Mouse (Mus musculus): ENCODE results near the gene Mgat4b. TPM values are rescaled to one million over a fixed set of nuclear protein-coding genes. Genes with fewer than 3 reads are reported as not detected.
A peak's percentile ranks its signal among the peaks of the same experiment; 100 is the strongest.

Mgat4b gene
- total RNA-seq, 2 experiments from 2014 or later, result 35.7 to 35.8 TPM

DNA sequence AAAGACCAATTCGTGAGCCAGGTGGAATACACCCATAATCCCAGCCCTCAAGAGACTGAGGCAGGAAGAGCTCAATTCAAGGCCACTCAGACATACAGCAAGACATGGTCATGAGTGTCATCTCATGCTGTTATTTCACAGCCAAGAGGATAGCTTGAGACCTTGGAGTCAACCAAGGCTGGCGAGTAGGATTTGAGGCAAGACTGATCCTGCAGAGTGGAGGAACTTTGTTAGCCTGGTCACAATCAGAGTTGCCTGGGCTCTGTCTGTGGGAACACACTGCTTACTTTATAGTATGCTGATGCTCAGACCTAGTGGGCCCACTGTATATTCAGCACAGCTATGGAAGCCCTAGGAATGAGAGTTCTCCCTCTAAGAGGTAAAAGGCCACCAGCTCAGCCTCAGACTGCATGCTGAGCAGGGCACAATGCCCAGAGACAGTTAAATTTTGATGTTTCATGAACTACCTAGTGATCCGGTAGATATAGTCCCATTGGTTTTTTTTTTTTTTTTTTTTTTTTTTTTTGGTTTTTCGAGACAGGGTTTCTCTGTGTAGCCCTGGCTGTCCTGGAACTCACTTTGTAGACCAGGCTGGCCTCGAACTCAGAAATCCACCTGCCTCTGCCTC lies 12.4 kb upstream of the Mgat4b start:
- intact Hi-C loops (cut with DNase I), result no loop called here
- no peak for DNase-seq

DNA sequence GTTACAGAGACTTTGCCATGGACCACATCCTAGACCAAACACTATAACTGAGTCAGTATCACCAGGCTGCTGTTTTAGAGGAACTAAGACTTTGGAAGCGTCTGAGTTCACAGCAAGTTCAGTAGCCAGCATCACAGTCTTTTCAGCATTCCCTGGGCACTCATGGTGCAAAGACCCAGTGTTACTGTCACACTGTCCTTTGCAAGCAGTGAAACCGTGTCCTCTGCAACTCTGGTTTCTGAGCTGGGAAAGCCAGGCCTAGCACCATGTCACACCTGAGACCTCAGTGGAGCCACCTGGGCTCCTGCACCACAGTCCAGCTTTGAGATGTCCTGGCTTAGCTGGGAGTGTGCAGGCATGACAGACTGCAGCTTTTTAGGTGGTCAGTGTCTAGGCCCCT lies 11.8 kb upstream of the Mgat4b start:
- intact Hi-C loops (cut with DNase I), result no loop called here
- DNase-seq, result no peak

DNA sequence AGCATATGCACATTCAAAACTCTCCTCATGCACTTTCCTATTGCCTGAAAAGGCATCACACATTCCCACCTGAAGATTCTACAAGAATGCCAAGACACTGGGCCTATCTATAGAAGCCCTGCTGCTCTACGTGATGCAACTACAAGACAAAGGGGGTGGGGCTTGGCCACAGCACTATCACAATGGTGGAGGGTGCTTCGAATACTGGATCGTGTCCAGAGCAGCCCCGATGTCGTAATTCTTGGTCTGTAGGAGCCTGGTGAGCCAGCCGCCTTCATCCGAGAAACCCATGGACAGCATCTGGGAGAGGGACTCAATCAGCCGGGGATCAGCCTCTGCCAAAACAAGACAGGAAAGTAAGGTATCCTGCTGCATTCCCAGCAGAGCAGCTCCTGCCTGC lies 10.1 kb upstream of the Mgat4b start:
- DNase-seq, result no peak
- intact Hi-C loops (cut with DNase I), result no loop called here

DNA sequence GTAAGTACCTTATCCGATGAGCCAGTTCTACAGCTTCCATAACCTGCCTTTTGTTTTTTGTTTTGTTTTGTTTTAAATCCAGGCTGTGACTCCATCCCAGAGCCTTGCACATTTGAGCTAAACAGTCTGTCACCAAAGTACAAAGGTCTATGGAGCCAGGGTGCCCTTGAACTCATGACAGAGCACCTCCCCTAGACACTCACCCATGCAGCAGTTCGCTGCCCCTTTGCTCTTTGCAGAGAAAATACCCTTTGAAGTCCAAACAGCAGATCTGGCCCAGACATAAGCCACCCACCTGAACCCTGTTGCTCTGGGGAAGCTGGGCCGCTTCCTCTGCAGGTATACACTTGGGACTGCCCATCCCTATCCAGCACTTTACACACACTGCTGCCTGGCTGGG lies 9.1 kb upstream of the Mgat4b start:
- no peak for DNase-seq
- intact Hi-C loops (cut with DNase I), result no loop called here

DNA sequence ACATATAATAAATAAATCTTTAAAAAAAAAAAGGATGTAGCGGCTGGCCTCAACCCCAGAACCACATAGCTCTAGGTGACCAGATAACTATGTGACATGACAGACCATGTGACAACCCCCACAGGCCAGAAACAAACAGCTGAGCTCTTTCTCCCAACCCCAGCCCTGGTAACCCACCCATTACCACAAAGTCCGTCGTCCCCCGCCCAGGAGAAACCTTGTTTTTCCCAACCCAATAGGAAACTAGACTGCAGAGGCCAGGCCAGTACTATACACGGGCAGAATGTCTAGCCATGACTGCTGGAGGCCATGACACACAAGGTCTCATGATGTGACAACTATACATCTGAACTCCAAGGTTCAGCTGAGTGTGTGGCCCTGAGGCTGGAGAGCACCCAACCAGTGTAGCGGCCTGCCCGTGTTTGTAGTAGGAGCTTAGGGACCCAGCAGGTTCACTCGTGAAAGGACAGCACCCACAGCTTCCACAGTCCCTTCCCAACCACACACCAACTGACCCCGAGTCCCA lies 7.3 kb upstream of the Mgat4b start:
- DNase-seq, result no peak
- intact Hi-C loops (cut with DNase I), result no loop called here

DNA sequence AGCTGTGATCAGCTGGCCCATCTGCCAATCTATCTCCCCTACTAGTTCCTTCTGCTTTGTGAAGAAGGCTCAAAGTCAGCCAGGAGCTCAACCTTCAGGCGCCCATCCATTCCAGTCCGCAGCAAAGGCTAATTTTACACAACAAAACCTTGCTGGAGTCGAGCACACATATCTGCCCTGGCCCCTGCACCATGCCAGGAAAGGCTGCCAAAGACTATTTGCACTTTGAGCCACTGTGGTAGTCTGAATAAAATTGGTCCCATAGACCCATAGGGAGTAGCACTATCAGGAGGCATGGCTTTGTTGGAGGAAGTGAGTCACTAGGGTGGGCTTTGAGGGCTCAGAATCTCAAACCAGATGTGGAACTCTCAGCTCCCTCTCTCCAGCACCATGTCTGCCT lies 5.3 kb upstream of the Mgat4b start:
- intact Hi-C loops (cut with DNase I), result no loop called here
- DNase-seq, result no peak

DNA sequence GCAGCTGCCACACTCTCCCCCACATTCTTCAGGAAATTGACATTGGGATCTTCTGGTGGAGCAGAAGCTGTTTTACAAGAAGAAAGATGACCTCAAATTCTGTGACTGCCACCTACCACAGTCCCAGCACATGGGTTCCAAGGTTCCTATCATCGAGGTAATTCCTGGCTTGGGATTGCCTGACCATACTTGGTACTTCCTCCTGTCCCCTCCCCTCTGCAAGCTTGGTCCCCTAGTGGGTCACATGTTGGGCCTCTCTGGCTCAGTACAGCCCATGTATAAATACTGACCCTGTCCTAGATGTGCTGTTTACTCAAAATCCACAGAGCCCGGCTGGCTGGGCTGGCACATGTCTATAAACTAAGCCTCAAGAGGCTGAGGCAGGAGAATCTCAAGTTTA lies 4.7 kb upstream of the Mgat4b start:
- no peak for DNase-seq
- intact Hi-C loops (cut with DNase I), result no loop called here

DNA sequence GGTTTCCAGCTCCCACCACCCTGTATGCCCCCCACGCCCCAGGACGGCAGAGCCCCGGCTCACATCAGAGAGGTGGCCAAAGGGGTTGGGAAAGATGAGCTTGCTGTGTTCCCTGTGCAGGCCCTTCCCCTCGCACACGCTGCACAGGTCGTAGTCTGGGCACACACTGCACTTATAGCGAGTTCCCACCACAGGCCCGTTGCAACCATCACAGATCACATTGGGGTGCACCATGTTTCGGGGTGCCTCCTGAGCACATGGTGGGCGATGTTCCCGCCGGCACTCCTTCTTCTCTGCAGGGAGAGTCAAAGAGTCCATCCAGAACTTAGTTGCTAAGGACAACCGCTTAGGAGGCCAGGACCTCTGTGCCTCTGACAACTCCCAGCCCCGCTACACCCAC lies 3.3 kb upstream of the Mgat4b start:
- no peak for DNase-seq
- intact Hi-C loops (cut with DNase I), result no loop called here

DNA sequence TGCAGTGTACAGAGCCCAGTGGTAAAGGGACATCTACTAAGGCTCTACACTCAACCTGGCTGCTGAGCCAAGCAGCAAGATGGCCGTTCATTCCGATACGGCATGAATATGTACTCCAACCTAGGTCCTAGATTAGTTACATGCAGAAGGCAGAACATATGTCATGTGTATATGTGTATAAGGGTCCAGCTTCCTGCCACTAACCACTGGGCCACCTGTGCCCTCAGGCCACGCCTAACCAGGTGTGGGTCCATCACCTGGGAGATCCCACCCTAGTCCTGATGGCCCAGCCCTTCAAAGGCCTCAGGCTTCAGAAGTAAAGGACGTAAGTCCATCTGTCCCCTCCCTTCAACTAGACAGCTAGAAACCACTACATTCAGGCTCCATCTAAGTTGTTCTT lies 2.7 kb upstream of the Mgat4b start:
- intact Hi-C loops (cut with DNase I), result no loop called here
- no peak for DNase-seq

DNA sequence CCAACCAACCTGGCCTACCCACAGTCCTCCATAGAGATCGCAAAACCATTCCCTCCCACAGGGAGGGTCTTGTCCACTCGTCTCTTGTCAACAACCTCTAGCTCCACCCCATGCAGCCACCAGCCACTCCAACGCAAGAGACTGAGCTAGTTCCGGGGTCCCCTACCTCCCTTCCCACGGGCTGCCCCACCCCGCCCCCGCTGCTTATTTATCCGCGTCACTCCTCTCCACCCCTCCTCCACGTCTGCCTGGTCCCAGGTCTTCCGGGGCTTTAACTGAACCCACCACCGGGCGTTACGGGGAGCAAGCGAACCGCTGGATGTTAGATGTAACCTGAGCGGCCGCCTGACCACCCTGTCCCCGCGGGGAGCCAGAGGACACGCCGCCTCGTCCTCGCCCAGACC lies 587 bp upstream of the Mgat4b start:
- intact Hi-C loops (cut with DNase I), result loop anchor here (2.0 kb wide), 1 partner anchor 15 kb away; no protein-coding TSS in a partner anchor
- DNase-seq, result peak; percentile 76 to 91

DNA sequence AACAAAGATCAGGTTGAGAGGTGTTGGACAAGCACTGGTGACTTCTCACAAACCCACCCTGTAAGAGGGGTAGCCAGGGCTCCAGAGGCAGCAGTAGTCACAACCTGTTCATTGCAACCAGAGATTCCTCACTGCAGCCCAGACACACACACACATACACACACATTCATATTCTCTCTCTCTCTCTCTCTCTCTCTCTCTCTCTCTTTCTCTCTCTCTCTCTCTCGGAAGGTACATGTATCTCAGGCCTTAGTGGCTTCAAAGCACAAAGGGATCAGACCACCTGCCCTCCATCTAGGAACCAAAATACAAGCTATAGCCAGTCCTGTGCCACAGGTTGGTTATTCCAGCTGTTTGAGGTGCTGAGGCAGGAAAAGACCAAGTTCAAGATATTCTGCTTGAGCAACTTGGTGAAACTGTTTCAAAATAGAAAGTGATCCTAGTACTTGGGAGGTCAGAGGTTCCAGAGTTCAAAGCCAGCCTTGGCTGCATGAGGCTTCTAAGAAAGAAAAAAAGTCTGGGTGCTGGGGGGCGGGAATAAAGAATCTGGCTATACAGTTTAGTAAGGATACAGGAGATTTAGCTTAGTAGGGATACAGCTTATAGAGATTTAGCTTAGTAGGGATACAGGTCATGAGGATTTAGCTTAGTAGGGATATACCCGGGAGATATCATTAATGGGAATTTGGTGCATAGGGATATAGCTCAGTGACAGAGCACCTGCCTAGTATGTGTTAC lies 801 bp downstream of the Mgat4b start:
- DNase-seq, result no peak
- intact Hi-C loops (cut with DNase I), result loop anchor here (2.0 kb wide), 1 partner anchor 13 kb away; no protein-coding TSS in a partner anchor

DNA sequence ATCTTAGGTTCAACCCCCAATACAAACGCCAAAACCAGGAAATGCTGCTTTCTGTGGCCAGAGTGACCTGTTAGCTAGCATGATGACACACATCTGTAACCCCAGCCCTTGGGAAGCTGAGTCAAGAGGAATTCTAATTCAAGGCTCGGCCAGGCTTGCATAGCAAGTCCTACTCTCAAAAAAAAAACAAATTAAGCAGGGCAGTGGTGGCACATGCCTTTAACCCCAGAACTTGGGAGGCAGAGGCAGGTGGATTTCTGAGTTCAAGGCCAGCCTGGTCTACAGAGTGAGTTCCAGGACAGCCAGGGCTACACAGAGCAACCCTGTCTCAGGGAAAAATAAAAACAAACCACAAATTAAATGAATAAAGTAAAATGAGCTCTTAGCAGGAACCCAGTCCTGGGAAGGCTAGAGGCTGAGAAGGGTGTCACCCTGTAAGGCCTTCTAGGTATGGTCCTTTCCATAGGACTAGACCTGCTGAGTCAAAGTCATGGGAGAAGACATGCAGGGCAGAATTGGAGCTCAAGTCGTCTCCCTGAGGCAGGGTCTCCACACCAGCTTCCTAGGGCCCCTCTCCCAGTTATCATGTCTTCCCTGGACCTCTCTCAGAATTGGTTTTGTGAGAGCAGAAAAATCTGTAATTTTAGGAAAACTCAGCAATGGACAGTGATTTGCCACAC lies 1.5 kb downstream of the Mgat4b start:
- intact Hi-C loops (cut with DNase I), result no loop called here
- DNase-seq, result no peak

DNA sequence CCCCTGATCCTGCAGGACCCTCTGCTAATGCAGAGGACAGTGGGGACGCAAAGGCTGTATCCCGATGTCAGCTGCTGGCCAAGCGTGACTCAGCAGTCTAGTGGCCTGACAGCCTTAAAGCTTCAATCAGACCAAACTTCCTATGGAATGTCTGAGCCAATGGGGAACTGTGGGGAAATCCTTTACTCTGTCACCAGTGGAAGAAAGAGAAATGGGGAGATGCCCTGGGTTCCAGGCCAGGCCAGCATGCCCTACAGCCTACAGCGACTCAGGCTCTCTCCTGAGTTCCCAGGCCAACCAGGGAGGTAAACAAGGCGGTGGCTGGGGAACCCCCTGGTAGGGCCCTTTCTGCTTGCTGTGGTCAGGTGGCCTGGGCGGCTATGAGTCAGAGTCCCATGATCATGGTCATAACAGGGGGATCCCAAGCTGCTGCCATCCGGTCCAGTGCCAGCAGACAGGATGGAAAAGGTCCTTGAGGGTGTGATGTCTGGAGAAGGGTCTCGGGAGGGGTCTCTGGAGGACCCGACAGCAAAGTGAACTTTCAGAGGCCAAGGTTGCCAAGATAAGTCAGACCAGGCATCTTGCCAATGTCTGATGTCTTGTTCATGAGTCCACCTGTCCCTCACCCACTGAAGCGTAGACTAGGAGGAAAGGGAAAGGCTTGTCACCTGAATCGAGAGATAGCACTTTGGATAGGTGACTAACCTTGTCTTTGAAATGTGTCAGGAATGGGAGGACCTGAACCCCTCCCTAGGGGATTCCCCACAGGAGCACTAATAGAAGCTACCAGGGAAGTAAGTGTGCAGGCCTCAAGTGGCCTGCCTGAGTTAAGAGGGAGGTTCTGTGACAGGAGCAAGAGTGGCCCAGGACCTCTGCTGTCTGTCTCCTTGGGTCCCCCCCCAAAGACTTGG lies 2.4 kb downstream of the Mgat4b start:
- intact Hi-C loops (cut with DNase I), result no loop called here
- peak; percentile 74 to 79 for DNase-seq

DNA sequence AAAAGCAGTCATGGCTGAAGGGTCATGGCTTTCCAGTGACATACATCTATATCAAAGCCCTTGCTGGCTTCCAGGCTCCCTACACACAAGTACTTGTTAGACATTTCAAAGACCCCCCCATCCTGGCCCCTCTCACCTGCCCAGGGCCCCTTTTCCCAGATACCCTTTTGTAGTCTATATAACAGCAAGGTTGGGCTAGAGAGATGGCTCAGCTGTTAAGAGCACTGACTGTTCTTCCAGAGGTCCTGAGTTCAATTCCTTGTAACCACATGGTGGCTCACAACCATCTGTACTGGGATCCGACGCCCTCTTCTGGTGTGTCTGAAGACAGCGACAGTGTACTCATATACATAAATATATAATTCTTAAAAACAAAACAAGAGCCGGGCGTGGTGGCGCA lies 3.9 kb downstream of the Mgat4b start:
- intact Hi-C loops (cut with DNase I), result no loop called here
- no peak for DNase-seq

DNA sequence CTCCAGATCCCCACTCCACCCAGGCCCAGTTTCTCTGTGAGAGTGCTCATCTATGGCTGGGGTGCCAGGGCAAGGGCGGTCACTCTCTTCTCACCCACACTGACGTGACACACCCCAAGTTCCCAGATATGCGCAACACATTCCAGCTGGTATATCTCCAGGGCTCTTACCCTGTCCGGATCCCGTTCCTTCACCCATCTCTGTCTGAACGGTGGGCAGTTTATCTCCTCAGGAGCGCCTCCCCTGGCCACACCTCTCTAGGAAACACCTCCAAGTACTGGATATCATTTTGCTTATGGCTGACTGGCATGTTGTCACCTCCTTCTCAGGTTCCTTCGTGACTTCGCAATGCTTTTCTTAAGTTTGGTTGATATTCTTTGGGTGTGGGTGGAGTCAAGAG lies 4.9 kb downstream of the Mgat4b start:
- intact Hi-C loops (cut with DNase I), result no loop called here
- no peak for DNase-seq

DNA sequence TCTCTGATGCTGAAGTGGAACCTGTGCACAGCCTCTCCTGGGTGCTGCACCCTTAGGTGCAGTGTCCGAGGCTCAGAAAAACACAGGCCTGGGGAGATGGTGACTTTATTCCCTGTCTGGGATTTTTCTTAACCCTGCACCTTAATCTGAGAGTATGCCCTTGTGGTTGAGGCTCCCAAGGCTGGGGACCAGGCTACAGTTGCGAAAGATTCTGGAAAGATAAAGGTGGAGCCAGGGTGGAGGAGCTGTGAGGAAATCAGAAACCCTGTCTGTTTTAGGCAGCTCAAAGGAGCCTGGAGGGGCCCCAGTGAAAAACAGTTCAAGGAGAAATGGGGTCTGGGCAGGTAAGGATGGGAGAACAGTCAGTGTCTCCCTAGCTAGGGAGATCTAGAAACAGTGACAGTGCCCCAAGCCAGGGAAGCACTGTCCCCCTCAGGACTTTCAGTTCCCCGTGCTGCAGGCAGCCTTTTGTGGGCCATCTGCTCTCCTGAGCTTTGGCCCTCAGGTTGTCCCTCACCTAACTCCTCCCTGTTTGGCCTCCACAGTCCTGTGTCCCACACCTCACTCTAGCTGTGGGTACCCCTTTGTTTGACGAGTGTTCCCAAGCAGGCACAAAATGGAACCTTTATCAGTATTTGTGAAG lies 6.2 kb downstream of the Mgat4b start:
- DNase-seq, result no peak
- intact Hi-C loops (cut with DNase I), result no loop called here

DNA sequence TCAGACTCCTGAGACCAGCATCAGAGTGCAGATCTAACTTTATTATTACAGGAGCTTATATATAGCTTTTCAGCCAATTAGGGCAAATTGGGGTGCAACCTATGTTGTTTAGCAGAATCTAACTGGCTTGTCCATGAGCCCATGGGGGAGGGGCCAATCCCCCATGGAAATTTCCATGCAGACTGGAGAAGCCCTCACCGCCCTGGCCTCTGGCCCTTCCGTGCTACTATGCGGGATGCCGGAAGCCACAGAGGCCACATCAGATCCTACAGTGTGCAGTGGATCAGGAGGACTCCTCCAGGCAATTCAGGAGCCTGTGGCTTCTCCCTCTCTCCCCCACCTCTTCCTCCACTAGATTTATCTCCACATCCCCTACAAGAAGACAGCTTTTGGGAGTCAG lies 7.1 kb downstream of the Mgat4b start:
- DNase-seq, result no peak
- intact Hi-C loops (cut with DNase I), result no loop called here

DNA sequence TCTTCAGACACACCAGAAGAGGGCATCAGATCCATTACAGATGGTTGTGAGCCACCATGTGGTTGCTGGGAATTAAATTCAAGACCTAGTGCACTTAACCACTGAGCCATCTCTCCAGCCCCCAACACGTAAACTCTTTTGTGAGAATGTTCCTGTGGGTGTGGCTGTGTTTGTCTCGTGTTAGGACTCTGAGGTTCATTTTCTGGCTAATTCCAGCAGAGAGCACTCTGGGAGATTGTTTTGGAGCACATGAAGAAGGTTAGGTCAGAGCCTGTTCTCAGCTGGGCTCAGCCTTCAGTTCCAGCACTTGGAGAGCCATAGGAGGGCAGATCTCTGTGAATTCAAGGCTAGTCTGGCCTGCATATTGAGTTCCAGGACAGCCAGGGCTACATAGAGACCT lies 9.1 kb downstream of the Mgat4b start:
- intact Hi-C loops (cut with DNase I), result no loop called here
- no peak for DNase-seq

DNA sequence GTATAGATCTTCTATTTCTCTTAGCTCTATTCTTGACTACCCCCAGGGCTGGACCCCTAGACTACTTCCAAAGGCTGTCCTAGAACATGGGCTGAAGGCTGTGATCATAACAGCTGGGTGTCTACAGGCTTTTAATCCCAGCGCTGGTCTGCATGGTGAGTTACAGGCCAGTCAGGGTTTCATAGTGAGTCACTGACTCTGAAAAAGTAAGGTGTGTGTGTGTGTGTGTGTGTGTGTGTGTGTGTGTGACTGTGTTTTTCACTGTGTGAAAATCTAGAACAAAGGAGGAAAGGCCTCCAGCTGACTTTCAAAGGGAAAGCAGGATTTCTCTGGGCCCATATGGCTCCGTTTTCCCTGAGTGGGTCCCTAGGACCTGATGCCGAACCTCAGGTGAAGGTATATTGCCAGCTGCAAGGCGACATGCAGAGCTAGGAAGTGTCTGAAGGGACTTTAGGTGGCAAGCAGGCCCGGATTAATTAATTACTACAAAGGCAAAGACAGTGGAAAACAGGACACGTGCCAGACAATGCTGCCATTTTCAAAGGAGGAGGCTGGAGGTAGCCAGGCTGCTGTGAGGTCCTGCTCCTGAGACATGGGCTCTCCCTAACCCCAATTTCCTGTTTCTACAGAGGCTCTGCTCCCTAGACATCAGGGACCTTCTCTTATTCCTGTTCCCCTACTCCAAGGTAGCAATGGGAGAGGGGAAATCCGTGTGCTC lies 12.0 kb downstream of the Mgat4b start:
- DNase-seq, result no peak
- intact Hi-C loops (cut with DNase I), result no loop called here
